Mouse (Mus musculus): Measurements from ENCODE around the gene Tbc1d19. TPM values are rescaled to one million over a fixed set of nuclear protein-coding genes. Genes with fewer than 3 reads are reported as not detected.

Tbc1d19 gene
- 50.6 and 55.4 TPM in 2 replicates for total RNA-seq (2014; rRNA removed)
- polyA plus RNA-seq (2015; fragmentation: Nextera tagmentation; extraction: Ambion mirVana), result 44.0 and 47.2 TPM in 2 replicates

- Histone ChIP-seq H3K4me2 (ENCODE audit: low read depth, low read length, poor library complexity, severe bottlenecking) (peak within 1 kb of the TSS; percentile 66), H3K4me1 (ENCODE audit: insufficient read depth, low read length) (peaks cover 8% of the 10 kb centered on the region; the same call in 1 of the 2 replicates), H3K36me3 (ENCODE audit: insufficient read depth, low read length) (no peaks in the 10 kb centered on the region), H3K27ac (ENCODE audit: low read depth, low read length) (peak within 1 kb of the TSS; percentile 72), H3K4me3 (ENCODE audit: low read depth, low read length) (peak within 1 kb of the TSS; percentile 90), H3K9ac (replicated peaks; ENCODE audit: low read length, poor library complexity, severe bottlenecking) (peak within 1 kb of the TSS; percentile 77), H3K9me3 (ENCODE audit: low read length) (no peaks in the 10 kb centered on the region), H3K27me3 (ENCODE audit: insufficient read depth, low read length) (no peaks in the 10 kb centered on the region)
- ATAC-seq (ENCODE audit: low FRiP score) (peak; percentile 98), DNase-seq (ENCODE audit: low spot score) (peak; percentile 94)
- WGBS, result 4% methylated on average over 36 of the region's 36 CpGs
- no peak for TF ChIP-seq CTCF (IDR thresholded peaks at IDR 0.05)
These were observed at the start of gene Tbc1d19 for GRCm38 (mm10) chr5:53809115-53809991. Gene Tbc1d19 (plus strand): TSS chr5:53809606.

GRCm38 (mm10) chr5:53759912-53760311 is 49.5 kb upstream of the Tbc1d19 start:
- Histone ChIP-seq H3K4me2 (ENCODE audit: low read depth, low read length, poor library complexity, severe bottlenecking) (no peak overlapping the region), H3K9ac (replicated peaks; ENCODE audit: low read length, poor library complexity, severe bottlenecking) (no peak overlapping the region), H3K27ac (ENCODE audit: low read depth, low read length) (no peak overlapping the region), H3K4me1 (ENCODE audit: insufficient read depth, low read length) (no peaks in the 10 kb centered on the region), H3K27me3 (ENCODE audit: insufficient read depth, low read length) (no peaks in the 10 kb centered on the region), H3K4me3 (ENCODE audit: low read depth, low read length) (no peak overlapping the region), H3K9me3 (ENCODE audit: low read length) (no peaks in the 10 kb centered on the region), H3K36me3 (ENCODE audit: insufficient read depth, low read length) (no peaks in the 10 kb centered on the region)
- TF ChIP-seq CTCF (IDR thresholded peaks at IDR 0.05), result no peak
- ATAC-seq (ENCODE audit: low FRiP score), result no peak
- WGBS, result 88% methylated on average over 4 of the region's 4 CpGs
- no peak for DNase-seq (ENCODE audit: low spot score)

GRCm38 (mm10) chr5:53760914-53761313 is 48.5 kb upstream of the Tbc1d19 start:
- H3K9me3 ChIP-seq (ENCODE audit: low read length), result no peaks in the 10 kb centered on the region
- DNase-seq (ENCODE audit: low spot score) (no peak), ATAC-seq (ENCODE audit: low FRiP score) (no peak)
- H3K9ac ChIP-seq (replicated peaks; ENCODE audit: low read length, poor library complexity, severe bottlenecking), result no peak overlapping the region
- H3K4me2 ChIP-seq (ENCODE audit: low read depth, low read length, poor library complexity, severe bottlenecking), result no peak overlapping the region
- no peak overlapping the region for H3K27ac ChIP-seq (ENCODE audit: low read depth, low read length)
- WGBS, result 91% methylated on average over 3 of the region's 3 CpGs
- H3K36me3 ChIP-seq (ENCODE audit: insufficient read depth, low read length), result no peaks in the 10 kb centered on the region
- TF ChIP-seq CTCF (IDR thresholded peaks at IDR 0.05), result no peak
- no peak overlapping the region for H3K4me3 ChIP-seq (ENCODE audit: low read depth, low read length)
- no peaks in the 10 kb centered on the region for H3K4me1 ChIP-seq (ENCODE audit: insufficient read depth, low read length)
- no peaks in the 10 kb centered on the region for H3K27me3 ChIP-seq (ENCODE audit: insufficient read depth, low read length)

GRCm38 (mm10) chr5:53761346-53761745 is 48.1 kb upstream of the Tbc1d19 start:
- no peak overlapping the region for H3K9ac ChIP-seq (replicated peaks; ENCODE audit: low read length, poor library complexity, severe bottlenecking)
- H3K4me3 ChIP-seq (ENCODE audit: low read depth, low read length), result no peak overlapping the region
- no peak overlapping the region for H3K4me2 ChIP-seq (ENCODE audit: low read depth, low read length, poor library complexity, severe bottlenecking)
- H3K9me3 ChIP-seq (ENCODE audit: low read length), result no peaks in the 10 kb centered on the region
- DNase-seq (ENCODE audit: low spot score), result no peak
- no peaks in the 10 kb centered on the region for H3K36me3 ChIP-seq (ENCODE audit: insufficient read depth, low read length)
- no peaks in the 10 kb centered on the region for H3K4me1 ChIP-seq (ENCODE audit: insufficient read depth, low read length)
- no peak overlapping the region for H3K27ac ChIP-seq (ENCODE audit: low read depth, low read length)
- no peaks in the 10 kb centered on the region for H3K27me3 ChIP-seq (ENCODE audit: insufficient read depth, low read length)
- TF ChIP-seq CTCF (IDR thresholded peaks at IDR 0.05), result no peak
- WGBS, result 87% methylated on average over 3 of the region's 3 CpGs
- ATAC-seq (ENCODE audit: low FRiP score), result no peak

- no peak for TF ChIP-seq CTCF (IDR thresholded peaks at IDR 0.05)
- H3K4me1 ChIP-seq (ENCODE audit: insufficient read depth, low read length), result no peaks in the 10 kb centered on the region
- no peak for ATAC-seq (ENCODE audit: low FRiP score)
These were observed 24.4 kb upstream of the Tbc1d19 start for GRCm38 (mm10) chr5:53784818-53785520.

GRCm38 (mm10) chr5:53801379-53801778 is 8.0 kb upstream of the Tbc1d19 start:
- DNase-seq (ENCODE audit: low spot score) (no peak), ATAC-seq (ENCODE audit: low FRiP score) (no peak)
- 80% methylated on average over 2 of the region's 2 CpGs for WGBS
- Histone ChIP-seq H3K36me3 (ENCODE audit: insufficient read depth, low read length) (no peaks in the 10 kb centered on the region), H3K4me1 (ENCODE audit: insufficient read depth, low read length) (no peaks in the 10 kb centered on the region), H3K27ac (ENCODE audit: low read depth, low read length) (no peak overlapping the region), H3K4me3 (ENCODE audit: low read depth, low read length) (no peak overlapping the region), H3K4me2 (ENCODE audit: low read depth, low read length, poor library complexity, severe bottlenecking) (no peak overlapping the region), H3K9me3 (ENCODE audit: low read length) (no peaks in the 10 kb centered on the region), H3K27me3 (ENCODE audit: insufficient read depth, low read length) (no peaks in the 10 kb centered on the region), H3K9ac (replicated peaks; ENCODE audit: low read length, poor library complexity, severe bottlenecking) (no peak overlapping the region)
- no peak for TF ChIP-seq CTCF (IDR thresholded peaks at IDR 0.05)

More at GRCm38 (mm10) chr5:53784818-53785520, 24.4 kb upstream of the Tbc1d19 start:
- Histone ChIP-seq H3K27me3 (ENCODE audit: insufficient read depth, low read length) (no peaks in the 10 kb centered on the region), H3K9ac (replicated peaks; ENCODE audit: low read length, poor library complexity, severe bottlenecking) (no peak overlapping the region), H3K4me3 (ENCODE audit: low read depth, low read length) (no peak overlapping the region), H3K4me2 (ENCODE audit: low read depth, low read length, poor library complexity, severe bottlenecking) (no peak overlapping the region), H3K27ac (ENCODE audit: low read depth, low read length) (no peak overlapping the region), H3K36me3 (ENCODE audit: insufficient read depth, low read length) (no peaks in the 10 kb centered on the region), H3K9me3 (ENCODE audit: low read length) (no peaks in the 10 kb centered on the region)
- 67% methylated on average over 12 of the region's 12 CpGs for WGBS
- no peak for DNase-seq (ENCODE audit: low spot score)
